Mouse (Mus musculus) kidney, adult 2 months (tissue): ENCODE data around the gene Ccdc144b.

Experiments
- CTCF ChIP-seq: fragments of 200-500 bp; conservative IDR thresholded peaks from 2 replicates; pipeline ENCODE4 v1.5.1; 2011; ENCODE audit warnings: low read depth, mild to moderate bottlenecking, control low read depth, low read length, moderate library complexity, mixed read lengths; ENCODE audit not compliant: insufficient read depth, insufficient read length
- POLR2A ChIP-seq: fragments of 200-500 bp; IDR thresholded peaks from one replicate; pipeline ENCODE4 v1.6.1; 2011; ENCODE audit warnings: low read depth, low read length, control low read depth

- peak; percentile 33 for TF ChIP-seq CTCF
- no peak for TF ChIP-seq POLR2A
These were observed 90.4 kb downstream of the Ccdc144b start for GRCm38 (mm10) chr3:35962967-35963366.
